Mouse (Mus musculus): Measurements from ENCODE around the gene Col5a2.

DNA sequence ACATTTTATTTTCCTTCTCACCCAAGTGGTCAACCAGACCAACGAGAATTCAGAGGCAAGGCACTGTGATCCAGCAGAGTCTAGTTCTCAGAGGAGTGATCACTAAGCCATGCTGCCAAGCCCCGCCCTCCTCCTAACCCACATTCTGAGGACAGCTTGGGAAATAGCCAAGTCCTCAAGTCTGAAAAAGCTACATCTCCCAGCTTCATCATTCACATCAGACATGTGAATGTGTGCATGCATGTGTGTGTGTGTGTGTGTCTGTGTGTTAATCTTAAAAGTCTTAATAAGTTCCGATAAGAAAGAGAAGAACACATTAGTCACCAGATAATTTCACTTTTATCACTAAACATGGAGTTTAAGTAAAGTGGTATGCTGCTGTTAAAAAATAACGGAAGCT is 72.6 kb downstream of the Col5a2 start:
- TF ChIP-seq POLR2A (IDR thresholded peaks at IDR 0.05; ENCODE audit: extremely low read depth, insufficient read depth, low read length), result no peak
- TF ChIP-seq CTCF (IDR thresholded peaks at IDR 0.05; ENCODE audit: extremely low read depth, insufficient read depth, low read length), result no peak
